Mouse (Mus musculus) kidney, embryonic 16.5 days (tissue): Measurements from ENCODE around the gene Sgpl1. TPM values are rescaled to one million over a fixed set of nuclear protein-coding genes. Genes with fewer than 3 reads are reported as not detected.

ENCODE experiments used
- ATAC-seq: fragments of 200-750 bp; cut with Nextera tagmentation; 2 replicates; pipeline ENCODE4 v1.8.0; 2017; ENCODE audit warnings: moderate TSS enrichment; ENCODE audit not compliant: low FRiP score, low TSS enrichment
- H3K27ac ChIP-seq: fragments of 300-500 bp; sonication (generic); 2 replicates; pipeline ENCODE4 v1.5.1; 2014; ENCODE audit warnings: low read length
- H3K27me3 ChIP-seq: fragments of 300-500 bp; sonication (generic); 2 replicates; pipeline ENCODE4 v1.6.1; 2014; ENCODE audit warnings: low read length, control low read depth, mixed read lengths; ENCODE audit not compliant: insufficient read depth
- H3K36me3 ChIP-seq: fragments of 300-500 bp; sonication (generic); 2 replicates; pipeline ENCODE4 v1.6.1; 2014; ENCODE audit warnings: low read length, control low read depth, mixed read lengths; ENCODE audit not compliant: insufficient read depth
- H3K4me1 ChIP-seq: fragments of 300-500 bp; sonication (generic); 2 replicates; pipeline ENCODE4 v1.6.1; 2014; ENCODE audit warnings: low read length, control low read depth, mixed read lengths; ENCODE audit not compliant: insufficient read depth
- H3K4me2 ChIP-seq: fragments of 300-500 bp; sonication (generic); replicated peaks from 2 replicates; pipeline ENCODE4 v1.6.1; 2014; ENCODE audit warnings: low read depth, low read length
- H3K4me3 ChIP-seq: fragments of 300-500 bp; sonication (generic); 2 replicates; pipeline ENCODE4 v1.5.1; 2014; ENCODE audit warnings: mild to moderate bottlenecking, low read length
- H3K9ac ChIP-seq: fragments of 300-500 bp; sonication (generic); replicated peaks from 2 replicates; pipeline ENCODE4 v1.6.1; 2014; ENCODE audit warnings: low read length
- H3K9me3 ChIP-seq: fragments of 300-500 bp; sonication (generic); 2 replicates; pipeline ENCODE4 v1.6.1; 2016; ENCODE audit warnings: low read length, control low read depth
- WGBS: fragments of 180-500 bp; shearing (Covaris S2); extraction: QIAGEN DNeasy Blood & Tissue Kit; methylation state at CpG from one replicate; pipeline ENCODE4 v1.1.7; 2014; 5-methylcytosine and 5-hydroxymethylcytosine counted together
- polyA plus RNA-seq: library from polyadenylated mRNA; unstranded; fragments of >200 nt; fragmentation: Nextera tagmentation; extraction: Ambion mirVana; gene quantifications from 2 replicates; pipeline ENCODE4 v1.2.1, GENCODE M21; 2015

Gene Sgpl1
- polyA plus RNA-seq, 1 experiment from 2014 or later, result 75.9 TPM

- Histone ChIP-seq H3K9ac (no peak overlapping the region), H3K4me1 (no peaks in the 10 kb centered on the region), H3K36me3 (no peaks in the 10 kb centered on the region), H3K27ac (no peak overlapping the region), H3K9me3 (no peaks in the 10 kb centered on the region), H3K27me3 (no peaks in the 10 kb centered on the region), H3K4me2 (no peak overlapping the region), H3K4me3 (no peak overlapping the region)
- WGBS, result 63% methylated on average over 7 of the region's 7 CpGs
- no peak for ATAC-seq
Observed at GRCm38 (mm10) chr10:61160089-61160488, 12.6 kb upstream of the Sgpl1 start.

GRCm38 (mm10) chr10:61158594-61158993 is 11.1 kb upstream of the Sgpl1 start:
- Histone ChIP-seq H3K4me2 (no peak overlapping the region), H3K9ac (no peak overlapping the region), H3K27me3 (no peaks in the 10 kb centered on the region), H3K4me3 (no peak overlapping the region), H3K9me3 (no peaks in the 10 kb centered on the region), H3K4me1 (no peaks in the 10 kb centered on the region), H3K36me3 (no peaks in the 10 kb centered on the region), H3K27ac (no peak overlapping the region)
- 23% methylated on average over 3 of the region's 3 CpGs for WGBS
- 0 out of 2 replicates have a peak, but pooled peaks have one; percentile 23 for ATAC-seq

- no peak for ATAC-seq
- Histone ChIP-seq H3K27ac (no peak overlapping the region), H3K27me3 (no peaks in the 10 kb centered on the region), H3K36me3 (no peaks in the 10 kb centered on the region), H3K4me3 (no peak overlapping the region), H3K9me3 (no peaks in the 10 kb centered on the region), H3K4me1 (no peaks in the 10 kb centered on the region), H3K9ac (no peak overlapping the region), H3K4me2 (no peak overlapping the region)
- 92% methylated on average over 2 of the region's 2 CpGs for WGBS
Observed at GRCm38 (mm10) chr10:61156453-61156852, 8.9 kb upstream of the Sgpl1 start.

DNA sequence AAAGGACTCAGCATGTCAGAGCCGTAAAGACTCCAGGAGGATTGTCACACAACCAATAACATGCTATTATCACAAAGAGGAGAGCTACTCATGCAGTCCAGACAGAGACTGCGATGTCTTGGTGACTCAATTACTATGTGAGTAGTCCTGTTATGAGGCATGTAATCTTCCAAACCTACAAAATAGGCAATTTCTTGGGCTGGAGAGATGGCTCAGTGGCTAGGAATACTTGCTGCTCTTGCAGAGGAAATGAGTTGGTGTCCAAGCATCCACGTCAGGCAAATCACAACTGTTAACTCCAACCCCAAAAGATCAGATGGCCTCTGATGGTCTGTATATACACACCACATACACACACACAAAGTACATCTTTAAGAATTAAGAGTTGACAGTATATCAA is 8.1 kb upstream of the Sgpl1 start:
- Histone ChIP-seq H3K4me1 (no peaks in the 10 kb centered on the region), H3K36me3 (no peaks in the 10 kb centered on the region), H3K9me3 (no peaks in the 10 kb centered on the region), H3K9ac (no peak overlapping the region), H3K27me3 (no peaks in the 10 kb centered on the region), H3K4me2 (no peak overlapping the region), H3K27ac (no peak overlapping the region), H3K4me3 (no peak overlapping the region)
- 80% methylated on average over 3 of the region's 3 CpGs for WGBS
- ATAC-seq, result no peak

- no peak overlapping the region for H3K27ac ChIP-seq
- H3K27me3 ChIP-seq, result no peaks in the 10 kb centered on the region
- H3K9me3 ChIP-seq, result no peaks in the 10 kb centered on the region
- no peak for ATAC-seq
- no peak overlapping the region for H3K9ac ChIP-seq
- no peak overlapping the region for H3K4me2 ChIP-seq
- H3K36me3 ChIP-seq, result no peaks in the 10 kb centered on the region
- H3K4me3 ChIP-seq, result no peak overlapping the region
- H3K4me1 ChIP-seq, result no peaks in the 10 kb centered on the region
Observed at GRCm38 (mm10) chr10:61152131-61152530, 4.6 kb upstream of the Sgpl1 start.

- peaks cover 2% of the 10 kb centered on the region; the same call in 1 of the 2 replicates for H3K4me1 ChIP-seq
- no peak overlapping the region for H3K4me2 ChIP-seq
- H3K4me3 ChIP-seq, result no peak overlapping the region
- no peak overlapping the region for H3K27ac ChIP-seq
- ATAC-seq, result no peak
- H3K36me3 ChIP-seq, result no peaks in the 10 kb centered on the region
- H3K27me3 ChIP-seq, result no peaks in the 10 kb centered on the region
- WGBS, result 14% methylated on average over 6 of the region's 6 CpGs
- H3K9me3 ChIP-seq, result no peaks in the 10 kb centered on the region
- H3K9ac ChIP-seq, result no peak overlapping the region
Observed at GRCm38 (mm10) chr10:61150616-61151015, 3.1 kb upstream of the Sgpl1 start.

- no peak overlapping the region for H3K4me2 ChIP-seq
- H3K27me3 ChIP-seq, result no peaks in the 10 kb centered on the region
- no peak overlapping the region for H3K4me3 ChIP-seq
- 87% methylated on average over 3 of the region's 3 CpGs for WGBS
- no peak overlapping the region for H3K27ac ChIP-seq
- peaks cover 6% of the 10 kb centered on the region; the same call in 1 of the 2 replicates for H3K4me1 ChIP-seq
- no peaks in the 10 kb centered on the region for H3K9me3 ChIP-seq
- no peak for ATAC-seq
- no peak overlapping the region for H3K9ac ChIP-seq
- H3K36me3 ChIP-seq, result no peaks in the 10 kb centered on the region
Observed at GRCm38 (mm10) chr10:61149476-61149875, 2.0 kb upstream of the Sgpl1 start.

GRCm38 (mm10) chr10:61146807-61147156 is 721 bp downstream of the Sgpl1 start:
- no peaks in the 10 kb centered on the region for H3K9me3 ChIP-seq
- H3K27ac ChIP-seq, result peak overlapping the region; percentile 94
- peak overlapping the region; percentile 92 for H3K9ac ChIP-seq
- H3K4me2 ChIP-seq, result peak overlapping the region; percentile 92
- H3K4me3 ChIP-seq, result peak overlapping the region; percentile 87
- H3K27me3 ChIP-seq, result no peaks in the 10 kb centered on the region
- ATAC-seq, result no peak; the same call in 1 of the 2 replicates
- WGBS, result 2% methylated on average over 8 of the region's 14 CpGs
- peaks cover 6% of the 10 kb centered on the region; the same call in 1 of the 2 replicates for H3K4me1 ChIP-seq
- no peaks in the 10 kb centered on the region for H3K36me3 ChIP-seq

- Histone ChIP-seq H3K4me3 (peak overlapping the region; percentile 87), H3K9me3 (no peaks in the 10 kb centered on the region), H3K27ac (peak overlapping the region; percentile 94), H3K27me3 (no peaks in the 10 kb centered on the region), H3K36me3 (0 out of 2 replicates have a peak, but pooled peaks cover under 1% of the 10 kb centered on the region), H3K9ac (peak overlapping the region; percentile 92), H3K4me1 (peaks cover 6% of the 10 kb centered on the region; the same call in 1 of the 2 replicates), H3K4me2 (peak overlapping the region; percentile 92)
- 0% methylated on average over 41 of the region's 53 CpGs for WGBS
- ATAC-seq, result peak; percentile 64
Observed at GRCm38 (mm10) chr10:61146119-61146806, 1.2 kb downstream of the Sgpl1 start.

DNA sequence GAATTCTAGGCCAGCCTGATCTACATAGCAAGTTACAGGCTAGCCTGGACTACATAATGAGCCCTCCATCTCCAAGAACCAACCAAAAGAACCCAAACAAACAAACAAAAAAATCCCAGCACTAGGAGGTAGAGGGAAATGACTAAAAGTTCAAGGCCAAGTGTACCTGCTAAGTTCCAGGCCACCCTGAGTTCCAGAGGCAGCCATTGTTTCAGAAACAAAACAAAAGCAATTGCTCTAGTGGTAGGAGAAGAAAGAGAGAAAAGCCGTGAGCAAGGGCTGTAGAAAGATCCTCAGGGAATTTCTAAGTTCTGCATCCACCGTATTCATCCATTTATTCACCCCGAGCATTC is 1.8 kb downstream of the Sgpl1 start:
- Histone ChIP-seq H3K27ac (peak overlapping the region; percentile 94), H3K9me3 (no peaks in the 10 kb centered on the region), H3K4me3 (peak overlapping the region; percentile 87), H3K36me3 (0 out of 2 replicates have a peak, but pooled peaks cover 3% of the 10 kb centered on the region), H3K27me3 (no peaks in the 10 kb centered on the region), H3K4me2 (peak overlapping the region; percentile 92), H3K9ac (peak overlapping the region; percentile 92), H3K4me1 (peaks cover 6% of the 10 kb centered on the region; the same call in 1 of the 2 replicates)
- WGBS, result 0% methylated on average over 3 of the region's 3 CpGs
- ATAC-seq, result no peak
